Mouse (Mus musculus) Patski (cell line): ENCODE data around the gene Dcdc2a. TPM values are rescaled to one million over a fixed set of nuclear protein-coding genes. Genes with fewer than 3 reads are reported as not detected.

ENCODE experiments used
- ATAC-seq: fragments of 100-300 bp; one replicate; pipeline ENCODE4 v1.8.0; 2021
- CTCF ChIA-PET: fragments of 350-600 bp; sonication (Branson Sonifier 250); formaldehyde crosslinking; loops from one replicate; lab custom pipeline; 2022; ENCODE audit warnings: inconsistent platforms; lab: Charles Lee
- POLR2A ChIA-PET: fragments of 350-600 bp; sonication (Branson Sonifier 250); formaldehyde crosslinking; loops from one replicate; lab custom pipeline; 2022; ENCODE audit warnings: antibody characterized with exemption, inconsistent platforms; lab: Charles Lee
- DNase-seq: peaks from one replicate; pipeline ENCODE4 v3.0.0-alpha.2; 2011; ENCODE audit warnings: low read depth, low spot score
- H3K27me3 ChIP-seq: fragments of 371-371 bp; one replicate; pipeline ENCODE4 v1.5.1; 2021
- CTCF ChIP-seq: fragments of 100-300 bp; IDR thresholded peaks from one replicate; pipeline ENCODE4 v1.5.1; 2021
- in situ Hi-C: fragments of 300-500 bp; cut with MboI; formaldehyde crosslinking; loops from 3 replicates; pipeline ENCODE4 v1.11.1; 2018; ENCODE audit warnings: low pct_unique_long_range_greater_than_20kb, mixed read lengths
- polyA plus RNA-seq: library from polyadenylated mRNA; unstranded; gene quantifications from one replicate; pipeline ENCODE4 v1.2.3, GENCODE M21; 2021

The Dcdc2a gene
- polyA plus RNA-seq, 1 experiment from 2014 or later, result 296 TPM

DNA sequence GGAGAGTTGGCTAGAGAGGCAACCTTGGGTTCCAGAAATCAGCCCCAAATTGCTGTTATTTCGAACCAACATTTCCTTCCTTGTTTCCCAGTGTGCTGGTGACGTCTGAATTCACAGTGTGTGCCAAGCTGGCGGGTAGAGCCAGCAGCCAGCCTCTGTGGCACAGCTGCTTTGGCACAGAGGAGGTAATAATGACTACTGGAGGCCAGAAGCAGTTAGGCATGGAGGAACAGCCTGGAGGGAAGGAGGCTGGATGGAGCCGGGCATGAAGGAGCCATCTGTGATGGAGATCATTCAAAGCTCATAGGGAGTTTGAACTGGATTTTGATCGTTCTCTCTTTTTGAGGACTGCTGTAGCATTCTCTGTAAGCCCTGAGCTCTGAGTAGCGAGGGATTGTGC is 201.8 kb downstream of the Dcdc2a start:
- in situ Hi-C loops, result no loop called here
- ATAC-seq (no peak), DNase-seq (no peak)
- CTCF ChIA-PET, result no interaction called here
- POLR2A ChIA-PET, result no interaction called here
- TF ChIP-seq CTCF, result no peak
- H3K27me3 ChIP-seq, result no peaks in the 10 kb centered on the region

Other genes starting within 250 kb of the Dcdc2a start
- 132 TPM for gene Acot13, start 224.5 kb upstream of the Dcdc2a start, polyA plus RNA-seq
- 33.8 TPM for gene Tdp2, start 224.3 kb upstream of the Dcdc2a start, polyA plus RNA-seq
- 0.19 TPM for gene D130043K22Rik, start 210.9 kb upstream of the Dcdc2a start, polyA plus RNA-seq
- gene Aldh5a1, start 118.3 kb upstream of the Dcdc2a start, polyA plus RNA-seq, result 15.6 TPM
- gene Gpld1, start 112.9 kb upstream of the Dcdc2a start, polyA plus RNA-seq, result 0.89 TPM
- 64.2 TPM for gene Mrs2, start 35.6 kb upstream of the Dcdc2a start, polyA plus RNA-seq
- gene Nrsn1, start 214.5 kb downstream of the Dcdc2a start, polyA plus RNA-seq, result 0.14 TPM